Mouse (Mus musculus): ENCODE results near the gene Dlgap4.

Dlgap4 gene

GRCm38 (mm10) chr2:156663162-156663561 lies 49.7 kb downstream of the Dlgap4 start:
- DNase-seq, result no peak

- DNase-seq, result no peak
Observed at GRCm38 (mm10) chr2:156664407-156664806, 50.9 kb downstream of the Dlgap4 start.

- no peak for DNase-seq
Observed at GRCm38 (mm10) chr2:156664993-156665518, 51.6 kb downstream of the Dlgap4 start.

GRCm38 (mm10) chr2:156665620-156666196 lies 52.2 kb downstream of the Dlgap4 start:
- DNase-seq, result no peak

- DNase-seq, result no peak
Observed at GRCm38 (mm10) chr2:156666231-156666630, 52.7 kb downstream of the Dlgap4 start.

GRCm38 (mm10) chr2:156667290-156667689 lies 53.8 kb downstream of the Dlgap4 start:
- DNase-seq, result peak; percentile 59 to 61

- DNase-seq, result no peak
Observed at GRCm38 (mm10) chr2:156668625-156669024, 55.1 kb downstream of the Dlgap4 start.

- DNase-seq, result peak; percentile 27 to 35
Observed at GRCm38 (mm10) chr2:156673307-156673706, 59.8 kb downstream of the Dlgap4 start.

GRCm38 (mm10) chr2:156673881-156674669 lies 60.6 kb downstream of the Dlgap4 start:
- no peak for DNase-seq

GRCm38 (mm10) chr2:156676885-156677284 lies 63.4 kb downstream of the Dlgap4 start:
- no peak for DNase-seq

- DNase-seq, result peak; percentile 75 to 77
Observed at GRCm38 (mm10) chr2:156678112-156678511, 64.6 kb downstream of the Dlgap4 start.

- no peak for DNase-seq
Observed at GRCm38 (mm10) chr2:156682965-156683364, 69.5 kb downstream of the Dlgap4 start.

GRCm38 (mm10) chr2:156685999-156686398 lies 72.5 kb downstream of the Dlgap4 start:
- no peak for DNase-seq

- DNase-seq, result no peak
Observed at GRCm38 (mm10) chr2:156686754-156687153, 73.2 kb downstream of the Dlgap4 start.

GRCm38 (mm10) chr2:156688604-156689003 lies 75.1 kb downstream of the Dlgap4 start:
- peak; percentile 79 to 81 for DNase-seq

- DNase-seq, result no peak
Observed at GRCm38 (mm10) chr2:156690833-156691232, 77.3 kb downstream of the Dlgap4 start.

- no peak for DNase-seq
Observed at GRCm38 (mm10) chr2:156691746-156692145, 78.2 kb downstream of the Dlgap4 start.

- no peak for DNase-seq
Observed at GRCm38 (mm10) chr2:156693241-156693807, 79.8 kb downstream of the Dlgap4 start.

GRCm38 (mm10) chr2:156697261-156697660 lies 83.8 kb downstream of the Dlgap4 start:
- DNase-seq, result no peak

- no peak for DNase-seq
Observed at GRCm38 (mm10) chr2:156698168-156698567, 84.7 kb downstream of the Dlgap4 start.

- DNase-seq, result peak; percentile 85 to 93
Observed at GRCm38 (mm10) chr2:156705473-156705872, 92.0 kb downstream of the Dlgap4 start.

GRCm38 (mm10) chr2:156716683-156717082 lies 103.2 kb downstream of the Dlgap4 start:
- peak; percentile 27 to 33 for DNase-seq
